Mouse (Mus musculus) hindbrain, postnatal 0 days (tissue): ENCODE data around the gene Polr2j. TPM values are rescaled to one million over a fixed set of nuclear protein-coding genes. Genes with fewer than 3 reads are reported as not detected.
A peak's percentile ranks its signal among the peaks of the same experiment; 100 is the strongest.

Experiments
- ATAC-seq: fragments of 200-750 bp; cut with Nextera tagmentation; 2 replicates; pipeline ENCODE4 v1.8.0; 2017; ENCODE audit warnings: mild to moderate bottlenecking, moderate TSS enrichment, moderate library complexity
- DNase-seq: peaks from one replicate; pipeline ENCODE4 v3.0.0-alpha.2; 2015; ENCODE audit warnings: low spot score
- H3K27ac ChIP-seq: fragments of 300-500 bp; sonication (generic); 2 replicates; pipeline ENCODE4 v1.5.1; 2014; ENCODE audit warnings: mild to moderate bottlenecking
- H3K27me3 ChIP-seq: fragments of 300-500 bp; sonication (generic); 2 replicates; pipeline ENCODE4 v1.6.1; 2014; ENCODE audit warnings: low read length, mixed read lengths; ENCODE audit not compliant: insufficient read depth
- H3K36me3 ChIP-seq: fragments of 300-500 bp; sonication (generic); 2 replicates; pipeline ENCODE4 v1.6.1; 2014; ENCODE audit warnings: low read length, mixed read lengths; ENCODE audit not compliant: insufficient read depth
- H3K4me1 ChIP-seq: fragments of 300-500 bp; sonication (generic); 2 replicates; pipeline ENCODE4 v1.6.1; 2014; ENCODE audit warnings: antibody characterized with exemption, low read length, mixed read lengths; ENCODE audit not compliant: insufficient read depth
- H3K4me2 ChIP-seq: fragments of 300-500 bp; sonication (generic); 2 replicates; pipeline ENCODE4 v1.6.1; 2014; ENCODE audit warnings: low read depth, mild to moderate bottlenecking, low read length, moderate library complexity, mixed read lengths
- H3K4me3 ChIP-seq: fragments of 300-500 bp; sonication (generic); 2 replicates; pipeline ENCODE4 v1.5.1; 2014; ENCODE audit warnings: low read length
- H3K9ac ChIP-seq: fragments of 300-500 bp; sonication (generic); replicated peaks from 2 replicates; pipeline ENCODE4 v1.6.1; 2014; ENCODE audit warnings: mild to moderate bottlenecking, low read length, moderate library complexity, mixed read lengths
- H3K9me3 ChIP-seq: fragments of 300-500 bp; sonication (generic); 2 replicates; pipeline ENCODE4 v1.6.1; 2016; ENCODE audit warnings: low read length, mixed read lengths
- CTCF ChIP-seq: IDR thresholded peaks from 2 replicates; pipeline ENCODE4 v1.5.1; 2016; ENCODE audit warnings: antibody characterized with exemption, control low read depth, low read depth
- WGBS: fragments of 180-500 bp; shearing (Covaris S2); extraction: QIAGEN DNeasy Blood & Tissue Kit; methylation state at CpG from one replicate; pipeline ENCODE4 v1.1.7; 2014; 5-methylcytosine and 5-hydroxymethylcytosine counted together
- polyA plus RNA-seq: library from polyadenylated mRNA; unstranded; fragments of >200 nt; fragmentation: Nextera tagmentation; extraction: Ambion mirVana; gene quantifications from 2 replicates; pipeline ENCODE4 v1.2.1, GENCODE M21; 2015
- total RNA-seq: library from RNA; depleted of rRNA; stranded (reverse); fragments of >200 nt; gene quantifications from 2 replicates; pipeline ENCODE4 v1.2.3, GENCODE M21; 2014; rRNA removed

Polr2j gene
- total RNA-seq (94.2 and 159 TPM in 2 replicates), polyA plus RNA-seq (235 and 245 TPM in 2 replicates)

- Histone ChIP-seq H3K4me1 (peaks cover 15% of the 10 kb centered on the region), H3K4me3 (peak within 1 kb of the TSS; percentile 85), H3K27me3 (no peaks in the 10 kb centered on the region), H3K27ac (peak within 1 kb of the TSS; percentile 83), H3K4me2 (peak within 1 kb of the TSS; percentile 73), H3K9me3 (no peaks in the 10 kb centered on the region), H3K9ac (peak within 1 kb of the TSS; percentile 85), H3K36me3 (peaks cover 11% of the 10 kb centered on the region)
- DNase-seq (peak; percentile 98), ATAC-seq (peak; percentile 96)
- TF ChIP-seq CTCF, result peak; percentile 99
- WGBS, result 3% methylated on average over 42 of the region's 42 CpGs
Measured at GRCm38 (mm10) chr5:136115891-136116783, at the start of gene Polr2j. TSS of gene Polr2j (plus strand) at chr5:136116631.

- 80% methylated on average over 2 of the region's 2 CpGs for WGBS
Measured at GRCm38 (mm10) chr5:136069411-136069810, 47.0 kb upstream of the Polr2j start.

GRCm38 (mm10) chr5:136073051-136073450 is 43.4 kb upstream of the Polr2j start:
- no peaks in the 10 kb centered on the region for H3K36me3 ChIP-seq
- DNase-seq, result no peak
- H3K9me3 ChIP-seq, result no peaks in the 10 kb centered on the region
- no peak for TF ChIP-seq CTCF
- 59% methylated on average over 6 of the region's 6 CpGs for WGBS
- no peaks in the 10 kb centered on the region for H3K4me1 ChIP-seq
- H3K27me3 ChIP-seq, result no peaks in the 10 kb centered on the region
- H3K27ac ChIP-seq, result no peak overlapping the region
- no peak overlapping the region for H3K4me2 ChIP-seq
- H3K4me3 ChIP-seq, result no peak overlapping the region
- ATAC-seq, result no peak
- H3K9ac ChIP-seq, result no peak overlapping the region

More at GRCm38 (mm10) chr5:136069411-136069810, 47.0 kb upstream of the Polr2j start:
- no peak for DNase-seq
- Histone ChIP-seq H3K9me3 (no peaks in the 10 kb centered on the region), H3K36me3 (no peaks in the 10 kb centered on the region), H3K4me3 (no peak overlapping the region), H3K9ac (no peak overlapping the region), H3K27ac (no peak overlapping the region), H3K4me2 (no peak overlapping the region), H3K4me1 (no peaks in the 10 kb centered on the region), H3K27me3 (no peaks in the 10 kb centered on the region; the same call in 1 of the 2 replicates)
- TF ChIP-seq CTCF, result no peak
- no peak for ATAC-seq

GRCm38 (mm10) chr5:136073526-136073925 is 42.9 kb upstream of the Polr2j start:
- ATAC-seq, result no peak
- no peak overlapping the region for H3K4me2 ChIP-seq
- no peak overlapping the region for H3K27ac ChIP-seq
- H3K4me3 ChIP-seq, result no peak overlapping the region
- no peak overlapping the region for H3K9ac ChIP-seq
- H3K27me3 ChIP-seq, result no peaks in the 10 kb centered on the region
- no peaks in the 10 kb centered on the region for H3K9me3 ChIP-seq
- H3K36me3 ChIP-seq, result no peaks in the 10 kb centered on the region
- no peak for DNase-seq
- WGBS, result 70% methylated on average over 11 of the region's 11 CpGs
- no peak for TF ChIP-seq CTCF
- no peaks in the 10 kb centered on the region for H3K4me1 ChIP-seq

- WGBS, result 96% methylated on average over 5 of the region's 5 CpGs
- Histone ChIP-seq H3K4me2 (no peak overlapping the region), H3K27ac (no peak overlapping the region), H3K27me3 (no peaks in the 10 kb centered on the region), H3K4me3 (no peak overlapping the region), H3K9me3 (no peaks in the 10 kb centered on the region), H3K4me1 (no peaks in the 10 kb centered on the region), H3K9ac (no peak overlapping the region), H3K36me3 (no peaks in the 10 kb centered on the region)
- no peak for TF ChIP-seq CTCF
- no peak for DNase-seq
- no peak for ATAC-seq
Measured at GRCm38 (mm10) chr5:136075076-136075475, 41.4 kb upstream of the Polr2j start.

- ATAC-seq, result no peak
Measured at GRCm38 (mm10) chr5:136076284-136076683, 40.1 kb upstream of the Polr2j start.

More at GRCm38 (mm10) chr5:136076284-136076683, 40.1 kb upstream of the Polr2j start:
- H3K27me3 ChIP-seq, result no peaks in the 10 kb centered on the region
- TF ChIP-seq CTCF, result no peak
- no peak overlapping the region for H3K4me2 ChIP-seq
- no peaks in the 10 kb centered on the region for H3K36me3 ChIP-seq
- H3K9me3 ChIP-seq, result no peaks in the 10 kb centered on the region
- H3K9ac ChIP-seq, result no peak overlapping the region
- peak; percentile 12 for DNase-seq
- 30% methylated on average over 7 of the region's 7 CpGs for WGBS
- H3K4me3 ChIP-seq, result no peak overlapping the region
- H3K27ac ChIP-seq, result no peak overlapping the region; the same call in 1 of the 2 replicates
- no peaks in the 10 kb centered on the region for H3K4me1 ChIP-seq
